Mouse (Mus musculus): ENCODE results near the gene Vmn1r9. TPM values are rescaled to one million over a fixed set of nuclear protein-coding genes. Genes with fewer than 3 reads are reported as not detected.
"Not testable (repeated sequence)": the region's sequence is repeated elsewhere in the genome, so short reads cannot be mapped to it uniquely, and the experiment has no call there.

Vmn1r9 gene
- polyA plus RNA-seq (2015; fragmentation: Nextera tagmentation; extraction: Ambion mirVana): not detected in 2 replicates

DNA sequence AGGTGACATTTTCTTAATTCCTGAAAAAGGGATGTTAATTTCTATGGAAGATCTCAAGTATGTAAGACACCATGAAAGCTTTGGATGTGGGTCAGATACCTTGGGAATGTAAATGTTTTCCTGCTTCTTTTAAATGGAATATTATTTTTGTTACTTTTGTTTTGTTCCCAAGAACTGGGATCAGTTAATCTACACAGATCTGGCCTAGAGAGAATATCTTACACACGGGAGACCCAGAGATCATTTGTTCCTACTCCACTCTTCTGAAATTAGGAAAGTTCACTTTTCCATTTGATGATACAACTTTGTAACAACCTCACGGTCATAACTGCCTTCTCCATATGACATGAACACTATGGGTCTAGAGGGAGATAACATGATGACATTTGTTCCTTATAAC is at the start of gene Vmn1r9:
Gene Vmn1r9 (plus strand): TSS at position 301 of the 400 bp plus-strand sequence.
- Histone ChIP-seq H3K4me1 (replicated peaks) (no peaks in the 10 kb centered on the region), H3K27ac (replicated peaks) (no peak within 1 kb of the TSS), H3K36me3 (no peaks in the 10 kb centered on the region), H3K27me3 (no peaks in the 10 kb centered on the region), H3K4me2 (no peak within 1 kb of the TSS), H3K9me3 (no peaks in the 10 kb centered on the region), H3K9ac (no peak within 1 kb of the TSS), H3K4me3 (no peak within 1 kb of the TSS)
- WGBS: 86% methylated on average over 2 of the region's 2 CpGs
- ATAC-seq (ENCODE audit: low read depth): no peak

DNA sequence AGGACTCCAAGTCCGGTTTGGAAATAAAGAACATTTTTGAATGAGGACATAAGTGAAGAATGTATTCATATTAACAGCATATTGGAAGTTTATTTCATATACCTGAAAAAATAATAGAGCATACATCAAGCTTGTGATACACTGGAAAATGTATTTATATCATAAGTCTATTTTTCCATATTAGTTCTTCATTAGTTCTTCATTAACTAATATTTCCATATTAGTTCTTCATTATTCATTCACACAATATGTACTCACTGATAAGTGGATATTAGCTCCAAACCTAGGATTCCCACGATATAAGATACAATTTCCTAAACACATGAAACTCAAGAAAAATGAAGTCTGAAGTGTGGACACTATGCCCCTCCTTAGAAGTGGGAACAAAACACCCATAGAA is 41.4 kb upstream of the Vmn1r9 start, which contains the start of gene Vmn1r7:
Gene Vmn1r7 (minus strand): TSS at position 101 of the 400 bp plus-strand sequence.
- H3K36me3 ChIP-seq; H3K4me3 ChIP-seq; H3K4me2 ChIP-seq; H3K9me3 ChIP-seq; H3K27me3 ChIP-seq; H3K9ac ChIP-seq; H3K27ac ChIP-seq (replicated peaks); ATAC-seq (ENCODE audit: low read depth); H3K4me1 ChIP-seq (replicated peaks): not testable (repeated sequence)
- WGBS: 83% methylated on average over 2 of the region's 2 CpGs

DNA sequence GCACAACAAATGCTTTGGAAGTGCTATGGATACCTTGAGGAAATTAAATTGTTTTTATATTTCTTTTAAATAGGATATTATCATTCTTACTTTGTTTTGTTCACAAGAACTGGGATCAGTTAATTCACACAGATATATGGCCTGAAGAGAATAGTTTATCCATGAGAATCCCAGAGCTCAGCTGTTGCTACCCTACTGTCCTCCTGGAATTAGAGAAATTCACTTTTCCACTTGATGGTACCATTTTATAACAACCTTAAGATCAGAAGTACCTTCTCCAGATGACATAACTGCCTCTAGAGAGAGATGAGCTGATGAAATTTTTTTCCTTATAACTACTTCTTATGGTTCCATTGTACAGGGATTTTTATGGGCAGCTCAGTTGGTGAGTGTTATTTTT is 34.6 kb upstream of the Vmn1r9 start, which contains the start of gene Vmn1r8:
Gene Vmn1r8 (plus strand): TSS at position 301 of the 400 bp plus-strand sequence.
- Histone ChIP-seq H3K9me3 (no peaks in the 10 kb centered on the region), H3K27ac (replicated peaks) (no peak within 1 kb of the TSS), H3K4me1 (replicated peaks) (no peaks in the 10 kb centered on the region), H3K27me3 (no peaks in the 10 kb centered on the region), H3K9ac (no peak within 1 kb of the TSS), H3K4me2 (no peak within 1 kb of the TSS), H3K4me3 (no peak within 1 kb of the TSS), H3K36me3 (no peaks in the 10 kb centered on the region)
- ATAC-seq (ENCODE audit: low read depth): no peak

DNA sequence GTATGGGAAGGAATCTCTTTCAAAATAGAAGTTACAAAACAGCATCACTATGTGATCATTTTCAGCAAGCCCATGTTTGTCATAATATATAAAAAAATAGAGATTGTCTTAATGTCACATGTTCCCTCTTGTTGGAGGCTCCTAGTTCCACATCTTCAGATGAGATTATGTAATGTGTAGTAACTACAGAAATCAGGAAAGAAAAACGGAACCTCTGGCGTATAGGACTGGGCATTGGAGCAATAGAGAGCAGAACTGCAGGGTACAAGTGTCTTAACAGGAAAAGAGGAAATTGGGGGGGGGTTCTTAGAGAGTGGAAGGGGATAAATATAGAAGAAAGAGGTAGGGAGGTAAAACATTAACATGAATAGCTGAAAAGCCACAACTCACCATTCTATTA is 31.9 kb upstream of the Vmn1r9 start:
- ATAC-seq (ENCODE audit: low read depth): no peak
- Histone ChIP-seq H3K4me1 (replicated peaks) (no peaks in the 10 kb centered on the region), H3K36me3 (no peaks in the 10 kb centered on the region), H3K4me2 (no peak overlapping the region), H3K27me3 (no peaks in the 10 kb centered on the region), H3K9ac (no peak overlapping the region), H3K9me3 (no peaks in the 10 kb centered on the region), H3K4me3 (no peak overlapping the region), H3K27ac (replicated peaks) (no peak overlapping the region)
- 82% methylated on average over 2 of the region's 2 CpGs for WGBS

DNA sequence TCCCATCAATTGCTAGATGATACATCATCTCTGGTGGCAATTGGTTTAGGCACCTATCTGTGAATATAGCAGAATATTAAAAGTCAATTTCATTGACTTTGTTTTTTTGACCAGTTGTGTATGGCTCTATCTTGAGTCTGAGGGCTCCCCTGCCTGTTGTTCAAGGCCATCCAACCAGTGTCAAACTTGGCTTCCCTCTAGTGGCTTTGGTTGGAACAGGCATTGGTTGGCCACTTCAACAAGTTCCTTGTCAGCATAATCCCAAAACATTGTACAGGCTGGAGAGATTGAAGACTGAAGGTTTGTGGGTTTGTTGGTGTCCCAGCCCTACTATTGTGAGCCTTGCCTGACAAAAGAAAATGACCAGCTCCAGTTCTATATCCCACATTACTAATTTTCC is 2.9 kb upstream of the Vmn1r9 start:
- H3K27me3 ChIP-seq: no peaks in the 10 kb centered on the region
- H3K4me3 ChIP-seq: no peak overlapping the region
- ATAC-seq (ENCODE audit: low read depth): no peak
- H3K27ac ChIP-seq (replicated peaks): no peak overlapping the region
- H3K9ac ChIP-seq: no peak overlapping the region
- H3K9me3 ChIP-seq: no peaks in the 10 kb centered on the region
- H3K4me2 ChIP-seq: no peak overlapping the region
- H3K36me3 ChIP-seq: no peaks in the 10 kb centered on the region
- no peaks in the 10 kb centered on the region for H3K4me1 ChIP-seq (replicated peaks)

DNA sequence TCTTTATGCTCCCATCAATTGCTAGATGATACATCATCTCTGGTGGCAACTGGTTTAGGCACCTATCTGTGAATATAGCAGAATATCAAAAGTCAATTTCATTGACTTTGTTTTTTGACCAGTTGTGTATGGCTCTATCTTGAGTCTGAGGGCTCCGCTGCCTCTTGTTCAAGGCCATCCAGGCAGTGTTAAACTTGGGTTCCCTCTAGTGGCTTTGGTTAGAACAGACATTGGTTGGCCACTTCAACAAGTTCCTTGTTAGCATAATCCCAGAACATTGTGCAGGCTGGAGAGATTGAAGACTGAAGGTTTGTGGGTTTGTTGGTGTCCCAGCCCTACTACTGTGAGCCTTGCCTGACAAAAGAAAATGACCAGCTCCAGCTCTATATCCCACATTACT is 39.8 kb downstream of the Vmn1r9 start:
- no peaks in the 10 kb centered on the region for H3K27me3 ChIP-seq
- H3K27ac ChIP-seq (replicated peaks): no peak overlapping the region
- ATAC-seq (ENCODE audit: low read depth): no peak
- H3K4me3 ChIP-seq: no peak overlapping the region
- no peaks in the 10 kb centered on the region for H3K36me3 ChIP-seq
- no peaks in the 10 kb centered on the region for H3K9me3 ChIP-seq
- no peak overlapping the region for H3K9ac ChIP-seq
- WGBS: 56% methylated on average over 1 of the region's 1 CpGs
- H3K4me2 ChIP-seq: no peak overlapping the region
- H3K4me1 ChIP-seq (replicated peaks): no peaks in the 10 kb centered on the region

DNA sequence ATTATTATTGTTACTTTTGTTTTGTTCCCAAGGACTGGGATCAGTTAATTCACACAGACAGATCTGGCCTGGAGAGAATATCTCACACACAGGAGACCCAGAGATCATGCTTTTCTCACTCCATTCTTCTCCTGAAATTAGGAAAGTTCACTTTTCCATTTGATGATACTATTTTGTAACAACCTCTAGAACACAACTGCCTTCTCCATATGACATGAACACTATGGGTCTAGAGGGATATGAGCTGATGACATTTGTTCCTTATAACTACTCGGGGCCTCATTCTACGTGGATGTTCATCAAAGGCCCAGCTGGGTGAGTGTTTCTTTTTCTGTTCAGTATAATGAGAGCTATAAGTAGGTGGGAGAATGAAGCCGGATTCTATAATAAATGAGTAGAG is 42.6 kb downstream of the Vmn1r9 start, which contains the start of gene Vmn1r10:
Gene Vmn1r10 (plus strand): TSS at position 301 of the 400 bp plus-strand sequence.
- no peaks in the 10 kb centered on the region for H3K27me3 ChIP-seq
- H3K27ac ChIP-seq (replicated peaks): no peak within 1 kb of the TSS
- H3K9ac ChIP-seq: no peak within 1 kb of the TSS
- no peaks in the 10 kb centered on the region for H3K36me3 ChIP-seq
- no peaks in the 10 kb centered on the region for H3K4me1 ChIP-seq (replicated peaks)
- H3K4me3 ChIP-seq: no peak within 1 kb of the TSS
- H3K4me2 ChIP-seq: no peak within 1 kb of the TSS
- no peaks in the 10 kb centered on the region for H3K9me3 ChIP-seq
- WGBS: 88% methylated on average over 3 of the region's 3 CpGs
- no peak for ATAC-seq (ENCODE audit: low read depth)

Other genes starting within 250 kb of the Vmn1r9 start
- 48.3 and 53.1 TPM in 2 replicates for gene Fkbp9, start 234.7 kb upstream of the Vmn1r9 start, polyA plus RNA-seq (2015; fragmentation: Nextera tagmentation; extraction: Ambion mirVana)
- gene Nt5c3, start 142.9 kb upstream of the Vmn1r9 start, polyA plus RNA-seq (2015; fragmentation: Nextera tagmentation; extraction: Ambion mirVana): 140 and 147 TPM in 2 replicates
- gene Vmn1r4, start 142.8 kb upstream of the Vmn1r9 start, polyA plus RNA-seq (2015; fragmentation: Nextera tagmentation; extraction: Ambion mirVana): 0.73 and 0.90 TPM in 2 replicates
- gene Vmn1r5, start 96.5 kb upstream of the Vmn1r9 start, polyA plus RNA-seq (2015; fragmentation: Nextera tagmentation; extraction: Ambion mirVana): not detected in 2 replicates
- gene Vmn1r6, start 69.5 kb upstream of the Vmn1r9 start, polyA plus RNA-seq (2015; fragmentation: Nextera tagmentation; extraction: Ambion mirVana): not detected in 2 replicates
- not detected in 2 replicates for gene Vmn1r7, start 41.5 kb upstream of the Vmn1r9 start, polyA plus RNA-seq (2015; fragmentation: Nextera tagmentation; extraction: Ambion mirVana)
- gene Vmn1r8, start 34.5 kb upstream of the Vmn1r9 start, polyA plus RNA-seq (2015; fragmentation: Nextera tagmentation; extraction: Ambion mirVana): not detected in 2 replicates
- gene Vmn1r10, start 42.7 kb downstream of the Vmn1r9 start, polyA plus RNA-seq (2015; fragmentation: Nextera tagmentation; extraction: Ambion mirVana): not detected in 2 replicates
- not detected in 2 replicates for gene Vmn1r11, start 66.7 kb downstream of the Vmn1r9 start, polyA plus RNA-seq (2015; fragmentation: Nextera tagmentation; extraction: Ambion mirVana)
- not detected in 2 replicates for gene Vmn1r12, start 90.1 kb downstream of the Vmn1r9 start, polyA plus RNA-seq (2015; fragmentation: Nextera tagmentation; extraction: Ambion mirVana)
- gene Vmn1r13, start 136.5 kb downstream of the Vmn1r9 start, polyA plus RNA-seq (2015; fragmentation: Nextera tagmentation; extraction: Ambion mirVana): not detected in 2 replicates
- not detected in 2 replicates for gene Vmn1r14, start 164.9 kb downstream of the Vmn1r9 start, polyA plus RNA-seq (2015; fragmentation: Nextera tagmentation; extraction: Ambion mirVana)
- not detected in 2 replicates for gene Vmn1r15, start 191.2 kb downstream of the Vmn1r9 start, polyA plus RNA-seq (2015; fragmentation: Nextera tagmentation; extraction: Ambion mirVana)

Data from neural tube, embryonic 13.5 days (tissue).